Mouse (Mus musculus) cerebellum, adult 2 months (tissue): Measurements from ENCODE around the gene Zfpm1.

Experiments used
- CTCF ChIP-seq: fragments of 200-500 bp; IDR thresholded peaks from 2 replicates; pipeline ENCODE4 v1.5.1; 2011; ENCODE audit warnings: low read depth, mild to moderate bottlenecking, control low read depth, low read length, moderate library complexity, borderline replicate concordance; ENCODE audit not compliant: insufficient read depth
- POLR2A ChIP-seq: fragments of 200-500 bp; IDR thresholded peaks from 2 replicates; pipeline ENCODE4 v1.6.1; 2011; ENCODE audit warnings: low read length, control low read depth, borderline replicate concordance; ENCODE audit not compliant: insufficient read depth

GRCm38 (mm10) chr8:122294273-122294683, 12.3 kb downstream of the Zfpm1 start:
- TF ChIP-seq CTCF (no peak), POLR2A (no peak)
